Mouse (Mus musculus) heart, adult 9 months (tissue): ENCODE measurements around the gene Zc3h10.
"Not testable (repeated sequence)": the region's sequence is repeated elsewhere in the genome, so short reads cannot be mapped to it uniquely, and the experiment has no call there.

ENCODE experiments used
- DNase-seq, 2 experiments: peaks; one replicate each; pipeline ENCODE4 v3.0.0; 2022; ENCODE audit warnings: low spot score in 2 of 2

The Zc3h10 gene

GRCm38 (mm10) chr10:128524732-128525662, 22.6 kb downstream of the Zc3h10 start:
- peak; percentile 42 to 52 for DNase-seq

DNA sequence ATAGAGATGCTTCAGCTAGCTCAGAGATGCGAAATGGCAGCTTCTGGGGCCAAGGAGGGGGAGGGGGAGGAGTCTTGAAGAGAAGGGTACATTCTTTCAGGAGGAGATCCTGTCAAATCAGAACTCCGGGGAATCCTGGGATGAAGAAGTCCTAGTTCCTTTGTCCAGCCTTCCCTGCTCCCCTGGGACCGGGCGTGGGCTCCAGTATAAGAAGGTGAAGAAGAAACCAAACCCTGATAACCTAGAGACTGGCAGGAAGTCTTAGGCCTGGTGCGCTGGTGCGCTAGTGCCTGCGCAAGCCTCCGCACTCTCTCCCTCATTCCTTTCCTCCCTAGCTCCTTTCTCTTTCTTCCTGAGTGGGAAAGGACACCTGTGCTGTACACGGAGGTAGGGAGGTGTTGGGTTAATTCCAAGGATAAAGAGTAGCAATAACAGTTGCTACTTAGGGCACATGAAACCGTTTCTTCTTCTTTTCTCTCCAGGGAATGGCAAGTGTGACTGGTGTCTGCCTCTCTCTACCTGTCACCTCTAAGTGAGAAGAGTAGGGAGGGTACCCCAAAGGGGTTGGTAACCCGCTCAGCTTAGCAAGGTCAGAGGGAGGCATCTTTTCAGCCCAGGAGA, 23.4 kb downstream of the Zc3h10 start:
- DNase-seq, result no peak

DNA sequence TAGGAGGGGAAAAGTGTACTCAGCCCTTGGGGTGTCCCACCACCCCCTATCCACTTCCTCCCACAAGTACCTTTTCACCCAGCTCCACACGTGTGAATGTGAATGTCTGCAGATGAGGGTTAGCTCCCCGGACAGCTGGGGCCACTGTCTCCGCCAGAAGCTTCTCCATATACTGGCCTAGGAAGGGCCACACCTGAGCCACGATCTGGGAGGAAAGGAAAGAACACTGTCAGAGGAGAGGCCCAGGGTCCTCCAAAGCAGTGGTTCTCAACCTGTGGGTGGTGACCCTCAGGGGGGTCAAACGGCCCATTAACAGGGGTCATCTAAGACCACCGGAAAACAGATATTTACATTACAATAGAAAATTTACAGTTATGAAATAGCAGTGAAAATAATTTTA, 25.2 kb downstream of the Zc3h10 start:
- DNase-seq, result no peak

- no peak for DNase-seq
These were observed 27.0 kb downstream of the Zc3h10 start for GRCm38 (mm10) chr10:128520591-128520990.

- DNase-seq, result peak in 1 of 2 experiments; percentile 57
These were observed 28.7 kb downstream of the Zc3h10 start for GRCm38 (mm10) chr10:128518833-128519232.

GRCm38 (mm10) chr10:128516677-128517076, 30.9 kb downstream of the Zc3h10 start:
- DNase-seq, result no peak

GRCm38 (mm10) chr10:128516029-128516428, 31.5 kb downstream of the Zc3h10 start:
- no peak for DNase-seq

- no peak for DNase-seq
These were observed 32.5 kb downstream of the Zc3h10 start for GRCm38 (mm10) chr10:128515044-128515443.

DNA sequence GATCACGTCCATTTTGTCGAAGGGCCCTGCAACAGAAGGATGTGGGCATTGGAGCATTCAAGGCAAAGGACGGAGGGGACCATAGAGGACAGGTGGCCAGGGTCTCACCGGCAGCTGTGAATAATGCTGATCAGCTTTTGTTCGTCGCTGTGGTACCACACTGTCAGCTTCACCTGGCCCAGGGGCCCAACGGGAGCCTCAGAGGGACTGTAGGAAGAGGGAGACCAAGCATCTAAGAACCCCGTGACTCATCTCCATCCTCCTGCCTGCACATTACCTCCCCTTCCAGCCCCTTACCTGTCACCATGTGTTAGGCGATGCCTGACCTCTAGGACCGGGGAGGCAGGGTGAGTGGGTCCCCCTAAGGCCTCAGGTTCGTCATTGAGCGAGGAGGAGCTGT, 35.8 kb downstream of the Zc3h10 start:
- DNase-seq, result no peak

DNA sequence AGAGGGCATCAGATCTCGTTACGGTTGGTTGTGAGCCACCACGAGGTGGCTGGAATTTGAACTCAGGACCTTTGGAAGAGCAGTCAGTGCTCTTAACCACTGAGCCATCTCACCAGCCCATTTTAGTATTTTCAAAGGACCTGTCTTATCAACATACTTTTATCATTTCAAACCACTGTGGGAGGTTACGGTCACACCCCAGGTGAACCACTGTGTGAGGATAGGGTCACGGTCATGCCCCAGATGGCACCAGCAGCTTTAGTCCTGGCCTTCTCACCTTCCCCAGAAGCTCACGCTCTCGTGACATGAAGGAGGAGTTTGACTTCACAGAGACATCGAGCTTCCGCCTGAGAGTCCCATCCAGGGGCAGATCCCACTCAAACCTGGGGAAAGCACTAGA, 36.4 kb downstream of the Zc3h10 start:
- DNase-seq, result no peak

GRCm38 (mm10) chr10:128510301-128510700, 37.3 kb downstream of the Zc3h10 start:
- no peak for DNase-seq

DNA sequence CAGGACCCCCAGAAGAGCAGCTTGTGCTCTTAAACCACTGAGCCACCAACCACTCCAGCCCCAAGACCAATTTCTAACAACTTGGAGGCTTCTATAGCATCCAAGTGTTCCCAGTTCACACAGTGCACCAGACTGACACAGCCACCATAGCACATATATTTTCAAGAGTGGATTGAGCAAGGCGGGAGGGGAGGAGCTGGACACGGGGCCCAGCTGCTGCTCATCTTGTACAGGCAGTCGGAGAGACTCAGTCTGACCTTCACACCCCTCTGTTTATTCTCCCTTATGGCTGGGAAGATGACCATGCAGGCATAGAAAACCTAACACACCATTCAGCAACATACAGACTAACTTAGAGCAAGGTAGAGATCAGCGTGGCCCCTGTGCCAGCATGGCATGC, 37.7 kb downstream of the Zc3h10 start:
- no peak for DNase-seq

- DNase-seq, result no peak
These were observed 38.4 kb downstream of the Zc3h10 start for GRCm38 (mm10) chr10:128509203-128509602.

GRCm38 (mm10) chr10:128508260-128508659, 39.3 kb downstream of the Zc3h10 start:
- DNase-seq, result no peak

- DNase-seq, result no peak
These were observed 41.6 kb downstream of the Zc3h10 start for GRCm38 (mm10) chr10:128505974-128506373.

- DNase-seq, result not testable (repeated sequence)
These were observed 42.3 kb downstream of the Zc3h10 start for GRCm38 (mm10) chr10:128505371-128505667.

DNA sequence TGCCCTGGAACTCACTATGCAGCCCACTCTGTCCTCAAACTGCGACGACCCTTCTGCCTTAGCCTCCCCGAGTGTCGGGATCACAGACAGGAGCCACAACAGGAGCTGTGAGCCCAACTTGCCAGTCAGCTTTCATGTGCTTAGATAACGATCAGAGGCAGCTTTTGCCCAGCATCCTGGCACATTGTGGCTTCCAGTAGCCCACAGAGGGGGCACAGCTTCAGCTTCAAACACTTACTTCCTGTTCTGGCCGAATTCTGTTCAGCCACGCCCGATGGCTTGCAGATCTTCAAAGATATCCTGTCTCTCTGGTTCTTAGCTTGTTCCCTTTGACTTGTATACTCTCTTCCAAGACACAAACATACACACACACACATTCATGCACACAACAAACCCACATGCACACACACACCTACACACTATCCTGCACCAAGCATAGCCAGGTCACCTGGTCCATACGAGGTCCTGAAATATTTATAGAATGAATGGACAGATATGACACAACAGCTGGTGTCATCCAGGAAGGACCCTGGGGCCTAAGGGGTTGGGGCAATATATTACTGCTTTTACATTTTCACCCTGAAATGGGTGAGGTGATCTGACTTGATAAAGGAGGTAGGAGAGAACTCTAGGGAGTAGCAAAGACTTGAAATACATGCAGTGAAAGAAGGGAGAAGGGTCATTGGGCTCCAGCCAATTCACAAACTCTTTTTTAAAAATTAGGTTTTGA, 42.8 kb downstream of the Zc3h10 start:
- DNase-seq, result no peak

DNA sequence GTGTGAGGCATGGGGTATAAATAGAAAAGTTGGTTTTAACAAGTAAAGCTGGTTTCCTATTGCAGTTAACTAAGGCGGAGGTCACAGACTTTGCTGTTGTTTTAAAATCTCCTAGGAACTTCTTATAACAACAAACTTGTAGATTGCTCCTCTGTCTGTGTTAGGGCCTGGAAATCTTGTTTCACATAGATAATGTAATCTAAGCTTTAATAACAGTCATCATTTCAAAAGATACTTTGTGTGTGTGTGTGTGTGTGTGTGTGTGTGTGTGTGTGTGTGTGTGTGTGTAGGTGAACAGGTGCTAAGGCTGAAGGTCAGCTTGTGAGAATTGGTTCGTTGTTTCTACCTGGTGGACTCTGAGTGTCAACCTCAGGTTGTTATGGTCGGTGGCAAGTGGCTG, 43.6 kb downstream of the Zc3h10 start:
- no peak for DNase-seq

DNA sequence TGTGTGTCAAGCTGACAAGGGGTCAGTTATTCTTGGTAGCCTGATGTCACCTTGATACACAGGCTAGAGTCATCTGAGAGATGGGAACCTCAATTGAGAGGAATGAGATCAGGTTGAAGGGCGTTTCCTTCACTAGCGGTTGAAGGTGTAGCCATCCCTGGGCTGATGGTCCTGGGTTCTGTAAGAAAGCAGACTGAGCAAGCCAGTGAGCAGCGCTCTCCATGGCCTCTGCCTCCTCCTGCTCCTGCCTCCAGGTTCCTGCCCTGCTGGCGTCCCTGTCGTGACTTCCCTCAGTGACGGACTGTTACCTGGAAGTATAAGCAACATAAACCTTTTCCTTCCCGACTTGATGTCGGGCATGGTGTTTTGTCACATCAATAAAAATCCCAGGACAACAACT, 44.0 kb downstream of the Zc3h10 start:
- no peak for DNase-seq

- peak in 1 of 2 experiments; percentile 68 for DNase-seq
These were observed 45.2 kb downstream of the Zc3h10 start for GRCm38 (mm10) chr10:128502341-128502740.

- DNase-seq, result peak; percentile 60 to 73
These were observed 48.4 kb downstream of the Zc3h10 start for GRCm38 (mm10) chr10:128499116-128499671.

DNA sequence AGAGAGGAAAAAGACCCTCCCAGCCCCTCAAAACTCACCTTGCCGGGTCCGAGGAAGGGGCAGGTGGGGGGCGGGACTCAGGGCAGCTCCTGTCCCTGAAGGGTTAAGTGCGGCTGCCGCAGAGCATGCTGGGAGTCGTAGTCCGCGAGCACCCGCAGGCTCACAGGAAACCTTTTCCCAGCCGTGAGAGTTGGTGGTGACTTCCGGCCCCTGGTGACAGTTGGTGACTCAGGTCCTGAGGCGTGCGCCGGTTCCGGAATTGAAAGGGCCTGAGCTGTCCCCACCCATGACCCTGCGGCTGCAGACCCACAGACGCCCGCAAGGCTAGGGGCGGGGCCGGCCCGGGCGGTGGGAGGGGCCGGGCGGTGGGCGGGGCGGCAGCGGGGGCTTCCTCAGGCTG, 49.0 kb downstream of the Zc3h10 start, which contains the start of gene Myl6b:
Myl6b (minus strand) TSS at position 96 of the 400 bp plus-strand sequence.
- peak; percentile 98 for DNase-seq
